Mouse (Mus musculus) bone marrow, adult 2 months (tissue): ENCODE results near the gene H2-DMa.

Experiments
- CTCF ChIP-seq: fragments of 200-500 bp; IDR thresholded peaks from 2 replicates; pipeline ENCODE4 v1.5.1; 2011; ENCODE audit warnings: low read length, control low read depth; ENCODE audit not compliant: control insufficient read depth, insufficient read depth
- POLR2A ChIP-seq: fragments of 200-500 bp; IDR thresholded peaks from 2 replicates; pipeline ENCODE4 v1.6.1; 2011; ENCODE audit warnings: low read depth, mild to moderate bottlenecking, control low read depth, low read length, borderline replicate concordance; ENCODE audit not compliant: control insufficient read depth

- no peak for TF ChIP-seq CTCF
- TF ChIP-seq POLR2A = no peak
These were observed 67.5 kb downstream of the H2-DMa start for GRCm38 (mm10) chr17:34186885-34187260.
